Mouse (Mus musculus) testis, adult 2 months (tissue): Measurements from ENCODE around the gene Atxn1.

Experiments
- CTCF ChIP-seq: fragments of 200-500 bp; IDR thresholded peaks from 2 replicates; pipeline ENCODE4 v1.5.1; 2012; ENCODE audit warnings: low read depth, mild to moderate bottlenecking, inconsistent platforms, low read length, moderate library complexity; ENCODE audit not compliant: control insufficient read depth, insufficient read depth, insufficient replicate concordance
- POLR2A ChIP-seq: fragments of 200-500 bp; IDR thresholded peaks from 2 replicates; pipeline ENCODE4 v1.6.1; 2012; ENCODE audit warnings: low read depth, mild to moderate bottlenecking, inconsistent platforms, low read length, moderate library complexity; ENCODE audit not compliant: control insufficient read depth

- TF ChIP-seq CTCF (no peak), POLR2A (no peak)
Observed at GRCm38 (mm10) chr13:45764354-45764753, 200.5 kb downstream of the Atxn1 start.
